Mouse (Mus musculus) CH12.LX (cell line): ENCODE data around the gene Mob3b. TPM values are rescaled to one million over a fixed set of nuclear protein-coding genes. Genes with fewer than 3 reads are reported as not detected.

ENCODE experiments used
- DNase-seq: peaks from one replicate; pipeline ENCODE4 v3.0.0-alpha.2; 2013; ENCODE audit errors: extremely low read depth
- H3K27ac ChIP-seq: 2 replicates; pipeline ENCODE4 v1.5.1; 2012; ENCODE audit warnings: low read depth, mild to moderate bottlenecking, control low read depth, moderate library complexity; ENCODE audit not compliant: insufficient read depth
- H3K27me3 ChIP-seq: replicated peaks from 2 replicates; pipeline ENCODE3; 2012; ENCODE audit warnings: inconsistent platforms
- H3K36me3 ChIP-seq, 2 experiments: replicated peaks in 1 of 2; 2 replicates each; pipeline versions ENCODE3 to v1.6.1; 2012; ENCODE audit warnings: inconsistent platforms in 1 of 2, low read length in 1 of 2, mild to moderate bottlenecking in 1 of 2, mixed read lengths in 1 of 2, moderate library complexity in 1 of 2; ENCODE audit not compliant: control insufficient read depth in 1 of 2, insufficient read depth in 1 of 2
- H3K4me1 ChIP-seq, 2 experiments: 2 replicates each; pipeline ENCODE4 v1.6.1; 2012; ENCODE audit warnings: inconsistent platforms in 1 of 2, moderate library complexity in 1 of 2; ENCODE audit not compliant: insufficient read depth in 2 of 2, control insufficient read depth in 1 of 2
- H3K4me2 ChIP-seq: 2 replicates; pipeline ENCODE4 v1.6.1; 2012; ENCODE audit warnings: low read depth, mild to moderate bottlenecking, control low read depth; ENCODE audit not compliant: poor library complexity, insufficient read depth, severe bottlenecking
- H3K4me3 ChIP-seq, 3 experiments: fragments of 150-350 bp in 1 of 3; sonication (generic) in 1 of 3; replicated peaks in 1 of 3; 2 replicates each; pipeline versions ENCODE3 to v1.5.1; 2011 to 2012; ENCODE audit warnings: low read depth in 2 of 3, low read length in 2 of 3, mild to moderate bottlenecking in 2 of 3, moderate library complexity in 2 of 3, control low read depth in 1 of 3, improper control_type of control experiment in 1 of 3, inconsistent platforms in 1 of 3, mixed read lengths in 1 of 3; ENCODE audit not compliant: poor library complexity in 1 of 3
- H3K79me2 ChIP-seq: replicated peaks from 2 replicates; pipeline ENCODE4 v1.6.1; 2012; ENCODE audit warnings: mild to moderate bottlenecking, moderate library complexity; ENCODE audit not compliant: control insufficient read depth, poor library complexity, insufficient read depth, severe bottlenecking; ENCODE audit errors: extremely low read depth
- H3K9ac ChIP-seq: 2 replicates; pipeline ENCODE4 v1.6.1; 2012; ENCODE audit warnings: low read depth, mild to moderate bottlenecking, control low read depth, moderate library complexity; ENCODE audit not compliant: insufficient read depth
- H3K9me3 ChIP-seq: replicated peaks from 2 replicates; pipeline ENCODE3; 2012; ENCODE audit warnings: low read length, inconsistent platforms, mixed read lengths
- CHD2 ChIP-seq: IDR thresholded peaks from 2 replicates; pipeline ENCODE4 v1.6.1; 2011; ENCODE audit warnings: low read length, improper control_type of control experiment
- CTCF ChIP-seq, 2 experiments: IDR thresholded peaks in 1 of 2; conservative IDR thresholded peaks in 1 of 2; 2 replicates each; pipeline ENCODE4 v1.5.1; 2011 to 2012; ENCODE audit warnings: low read depth in 2 of 2, low read length in 2 of 2, improper control_type of control experiment in 1 of 2, inconsistent platforms in 1 of 2, mild to moderate bottlenecking in 1 of 2, moderate library complexity in 1 of 2
- E2F4 ChIP-seq: IDR thresholded peaks from 2 replicates; pipeline ENCODE4 v1.6.1; 2011; ENCODE audit warnings: low read depth, low read length, improper control_type of control experiment; ENCODE audit not compliant: insufficient replicate concordance
- ELF1 ChIP-seq: IDR thresholded peaks from 2 replicates; pipeline ENCODE4 v1.6.1; 2014; ENCODE audit warnings: low read depth, mild to moderate bottlenecking, inconsistent platforms, low read length, improper control_type of control experiment
- GABPA ChIP-seq: IDR thresholded peaks from 2 replicates; pipeline ENCODE4 v1.6.1; 2012; ENCODE audit warnings: low read depth, low read length, improper control_type of control experiment, inconsistent platforms; ENCODE audit not compliant: insufficient replicate concordance
- HCFC1 ChIP-seq: IDR thresholded peaks from 2 replicates; pipeline ENCODE4 v1.6.1; 2012; ENCODE audit warnings: low read depth, mild to moderate bottlenecking, inconsistent platforms, low read length, improper control_type of control experiment
- IRF4 ChIP-seq: IDR thresholded peaks from 2 replicates; pipeline ENCODE4 v1.6.1; 2014; ENCODE audit warnings: low read depth, mild to moderate bottlenecking, inconsistent platforms, low read length, improper control_type of control experiment
- POLR2AphosphoS2 ChIP-seq: IDR thresholded peaks from 2 replicates; pipeline ENCODE4 v1.6.1; 2011; ENCODE audit warnings: low read depth, low read length, improper control_type of control experiment
- RAD21 ChIP-seq: IDR thresholded peaks from 2 replicates; pipeline ENCODE4 v1.6.1; 2011; ENCODE audit warnings: low read depth, mild to moderate bottlenecking, low read length, improper control_type of control experiment, moderate library complexity
- UBTF ChIP-seq: IDR thresholded peaks from 2 replicates; pipeline ENCODE4 v1.6.1; 2012; ENCODE audit warnings: low read depth, mild to moderate bottlenecking, inconsistent platforms, low read length, improper control_type of control experiment, moderate library complexity
- USF2 ChIP-seq: conservative IDR thresholded peaks from 2 replicates; pipeline ENCODE4 v1.6.1; 2011; ENCODE audit warnings: low read depth, low read length, improper control_type of control experiment
- ZC3H11A ChIP-seq: IDR thresholded peaks from 2 replicates; pipeline ENCODE4 v1.6.1; 2012; ENCODE audit warnings: low read depth, mild to moderate bottlenecking, inconsistent platforms, low read length, improper control_type of control experiment
- ZKSCAN1 ChIP-seq: IDR thresholded peaks from 2 replicates; pipeline ENCODE4 v1.6.1; 2012; ENCODE audit warnings: low read depth, inconsistent platforms, low read length, improper control_type of control experiment, borderline replicate concordance
- ZNF384 ChIP-seq: IDR thresholded peaks from 2 replicates; pipeline ENCODE4 v1.6.1; 2012; ENCODE audit warnings: low read depth, low read length, improper control_type of control experiment, inconsistent platforms
- dilution Hi-C: fragments of 300-500 bp; cut with MboI; formaldehyde crosslinking; loops from 2 replicates; pipeline ENCODE4 v1.14.3; 2020; ENCODE audit warnings: low sequenced_read_pairs; ENCODE audit not compliant: extremely low pct_unique_long_range_greater_than_20kb, extremely low pct_ligation_motif_present
- in situ Hi-C: fragments of 300-500 bp; cut with MboI; formaldehyde crosslinking; loops from 3 replicates; pipeline ENCODE4 v1.14.3; 2019; ENCODE audit warnings: low sequenced_read_pairs, low pct_ligation_motif_present, low pct_unique_long_range_greater_than_20kb, mixed read lengths
- polyA plus RNA-seq: library from polyadenylated mRNA; unstranded; fragments of >175 nt; gene quantifications from 2 replicates; pipeline ENCODE4 v1.2.1, GENCODE M21; 2012; ENCODE audit warnings: low read depth; ENCODE audit not compliant: insufficient read length
- total RNA-seq, 2 experiments: library from RNA; depleted of rRNA; stranded (reverse); fragments of 300-350 nt in 1 of 2; fragments of >200 nt in 1 of 2; gene quantifications; 2 replicates each; pipeline ENCODE4 v1.2.3; 2012 to 2014

Gene Mob3b
- total and polyA plus RNA-seq, 3 experiments = 3.5 to 11.7 (median 11.0) TPM

- Histone ChIP-seq H3K27ac (no peak overlapping the region), H3K4me1 (peaks cover 0 to 19% of the 10 kb centered on the region in 2 experiments; a peak in 2 of 4 replicates), H3K9me3 (peaks cover 3% of the 10 kb centered on the region), H3K79me2 (no peaks in the 10 kb centered on the region), H3K9ac (no peak overlapping the region), H3K36me3 (peaks cover 0 to 21% of the 10 kb centered on the region in 2 experiments), H3K4me3 (no peak overlapping the region), H3K27me3 (no peaks in the 10 kb centered on the region), H3K4me2 (no peak overlapping the region)
- dilution Hi-C loops (no loop called here), in situ Hi-C loops (no loop called here)
- DNase-seq = no peak
- TF ChIP-seq GABPA (no peak), IRF4 (no peak), E2F4 (no peak)
Measured at GRCm38 (mm10) chr4:35054362-35054761, 102.9 kb downstream of the Mob3b start.

GRCm38 (mm10) chr4:35052174-35052942, 104.9 kb downstream of the Mob3b start:
- Histone ChIP-seq H3K4me3 (no peak overlapping the region), H3K9me3 (peaks cover 3% of the 10 kb centered on the region), H3K9ac (no peak overlapping the region), H3K27ac (no peak overlapping the region), H3K27me3 (no peaks in the 10 kb centered on the region), H3K36me3 (peaks cover 0 to 18% of the 10 kb centered on the region in 2 experiments), H3K4me2 (no peak overlapping the region), H3K4me1 (peaks cover 0 to 19% of the 10 kb centered on the region in 2 experiments; a peak in 2 of 4 replicates), H3K79me2 (no peaks in the 10 kb centered on the region)
- dilution Hi-C loops = no loop called here
- in situ Hi-C loops = no loop called here
- TF ChIP-seq ELF1 = no peak
- TF ChIP-seq POLR2AphosphoS2 = no peak
- no peak for TF ChIP-seq USF2
- no peak for TF ChIP-seq UBTF
- no peak for TF ChIP-seq ZC3H11A
- no peak for TF ChIP-seq IRF4
- TF ChIP-seq HCFC1 = no peak
- TF ChIP-seq RAD21 = no peak
- TF ChIP-seq ZKSCAN1 = no peak
- TF ChIP-seq CTCF (conservative IDR thresholded peaks at IDR 0.05 in 1 of 2, IDR thresholded peaks at IDR 0.05 in 1 of 2; ENCODE audit: low read depth in 2 of 2, low read length in 2 of 2) = no peak
- TF ChIP-seq ZNF384 = no peak
- no peak for TF ChIP-seq CHD2
- DNase-seq = no peak
